Mouse (Mus musculus): ENCODE results near the gene Foxp2.
A peak's percentile ranks its signal among the peaks of the same experiment; 100 is the strongest.

The Foxp2 gene

DNA sequence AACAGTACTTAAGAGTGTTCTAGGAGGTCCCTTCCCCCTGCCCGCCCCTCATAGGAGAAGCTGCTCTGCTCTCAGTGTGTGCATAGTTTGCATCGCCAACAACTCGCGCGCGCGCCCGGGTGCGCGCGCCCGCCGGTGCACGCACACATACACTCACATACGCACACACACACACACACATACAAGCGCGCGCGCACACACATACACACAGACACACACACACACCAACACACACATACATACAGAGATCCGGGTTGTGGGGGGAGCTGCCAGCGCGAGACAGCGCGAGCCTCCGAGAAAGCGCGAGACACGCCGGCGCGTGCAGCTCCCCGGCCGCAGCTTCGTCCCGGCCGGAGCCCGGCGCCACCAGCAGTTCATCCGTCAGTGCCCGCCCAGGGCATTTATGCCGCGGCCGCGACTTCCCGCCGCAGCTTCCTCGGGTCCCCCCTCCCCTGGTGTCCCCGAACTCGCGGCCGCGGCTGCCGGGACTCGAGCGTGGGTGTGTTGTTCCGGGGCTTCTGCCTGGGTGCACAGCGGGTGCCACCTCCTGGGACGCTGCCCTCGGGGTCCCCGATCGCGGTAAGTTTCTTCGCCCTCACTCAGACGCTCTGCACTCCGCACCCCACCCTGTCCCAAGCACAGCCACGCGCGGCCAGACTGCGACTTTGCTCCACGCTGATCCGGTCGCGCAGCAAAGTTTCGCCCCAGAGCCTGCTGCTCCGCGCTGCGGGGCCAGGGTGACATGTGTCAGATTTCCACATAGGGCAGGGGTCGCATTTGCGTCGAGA is at the start of gene Foxp2:
Gene Foxp2 (plus strand): TSS at position 167 of the 788 bp plus-strand sequence.
- DNase-seq (ENCODE audit: low spot score), result peak; percentile 82

DNA sequence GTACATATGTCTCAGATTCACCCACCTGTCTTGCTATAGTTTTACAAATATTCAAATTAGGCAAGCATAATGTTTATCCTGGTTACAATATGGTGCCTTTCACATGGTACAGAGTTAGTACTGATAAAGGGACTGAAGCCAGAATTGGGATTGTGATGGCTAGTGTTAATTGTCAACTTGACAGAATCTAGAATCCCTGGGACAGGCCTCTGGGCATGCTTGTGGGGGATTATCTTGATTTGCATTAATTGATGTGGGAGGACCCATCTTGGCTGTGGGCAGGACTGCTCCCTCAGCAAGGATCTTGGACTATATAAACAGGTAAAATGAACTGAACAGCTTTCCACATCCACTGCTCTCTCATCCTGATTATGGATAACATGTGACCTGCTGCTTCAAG is 15.9 kb upstream of the Foxp2 start:
- DNase-seq (ENCODE audit: low spot score), result no peak

DNA sequence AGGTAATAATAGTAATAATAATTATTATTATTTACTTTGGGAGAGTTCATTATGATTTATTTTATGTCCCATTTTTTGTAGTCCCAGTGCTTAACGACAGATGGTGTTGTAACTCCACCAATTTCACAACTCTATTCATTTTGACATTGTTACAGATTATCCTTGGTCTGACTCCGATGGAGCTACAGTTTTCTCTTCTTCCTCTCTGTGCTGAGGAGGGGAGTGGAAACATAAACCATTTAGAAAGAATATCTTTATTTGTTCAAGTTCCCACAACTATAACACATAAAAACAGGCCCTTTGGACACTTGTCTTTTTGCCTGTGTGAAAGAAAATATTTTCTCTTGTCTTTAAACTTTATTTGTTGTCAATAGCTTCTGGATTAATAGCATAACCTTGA is 4.1 kb upstream of the Foxp2 start:
- peak; percentile 65 for DNase-seq (ENCODE audit: low spot score)

DNA sequence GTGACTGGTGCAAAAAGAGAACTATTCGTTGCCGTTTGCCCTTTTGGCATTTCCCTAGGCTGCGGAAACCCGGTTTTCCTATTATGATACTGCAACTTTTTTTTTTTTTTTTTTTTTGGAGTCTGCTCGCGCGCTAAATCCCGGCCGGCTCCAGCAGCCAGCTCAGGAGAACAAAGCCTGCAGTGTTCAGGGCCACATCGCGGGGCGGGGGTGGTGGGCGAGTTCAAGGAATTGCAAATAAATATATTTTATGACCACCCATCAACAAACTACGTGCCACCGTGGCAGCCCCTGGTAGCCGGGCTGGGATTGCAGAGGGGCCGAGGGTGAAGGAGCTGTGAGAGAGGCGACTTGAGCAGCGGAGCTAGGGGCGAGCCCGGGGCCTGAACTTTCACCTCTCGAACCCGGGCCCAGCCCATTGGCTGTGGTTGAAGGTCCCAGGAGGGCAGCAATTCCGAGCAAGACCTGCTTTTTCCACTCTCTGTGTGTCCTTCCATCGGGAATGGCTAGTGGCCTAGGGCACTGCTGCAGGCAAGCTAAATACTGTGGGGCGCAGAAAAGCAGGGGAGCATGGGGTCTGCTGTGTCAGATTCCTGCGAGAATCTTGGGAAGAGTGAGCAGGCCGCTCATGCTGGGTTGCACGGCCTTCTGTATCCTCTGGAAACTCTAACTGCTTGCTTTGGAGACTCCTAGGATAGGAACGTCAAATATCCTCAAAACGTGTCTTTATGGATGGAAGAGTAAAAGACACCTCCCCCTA is 2.9 kb upstream of the Foxp2 start:
- DNase-seq (ENCODE audit: low spot score), result peak; percentile 84

DNA sequence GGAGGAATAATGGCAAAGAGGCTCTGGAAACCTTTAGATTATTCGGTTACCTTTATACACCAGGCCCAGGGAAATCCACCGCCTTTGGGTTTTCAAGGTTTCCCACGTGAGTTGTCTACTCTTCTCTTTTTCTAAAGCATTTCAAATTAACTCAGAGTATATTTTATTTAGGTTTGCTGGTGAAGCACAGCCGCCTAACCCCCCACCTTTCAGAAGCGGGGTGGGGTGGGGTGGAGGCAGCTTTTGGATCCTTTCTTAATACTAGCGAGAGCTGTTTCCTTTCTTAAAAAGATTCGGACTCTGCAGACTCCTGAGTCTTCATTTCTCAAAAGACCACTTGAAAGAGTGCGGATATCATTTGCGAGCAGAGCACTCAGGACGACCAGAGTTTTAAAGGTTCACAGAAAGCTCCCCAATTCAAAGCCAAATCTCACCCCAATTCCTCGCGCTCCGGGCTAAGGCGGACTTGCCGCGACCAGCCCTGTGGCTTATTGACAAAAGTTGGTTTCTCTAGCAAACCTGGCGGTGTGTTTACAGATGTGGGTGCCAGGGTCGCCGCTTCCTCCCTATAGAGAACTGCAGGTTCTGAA is 2.0 kb upstream of the Foxp2 start:
- peak; percentile 62 for DNase-seq (ENCODE audit: low spot score)

DNA sequence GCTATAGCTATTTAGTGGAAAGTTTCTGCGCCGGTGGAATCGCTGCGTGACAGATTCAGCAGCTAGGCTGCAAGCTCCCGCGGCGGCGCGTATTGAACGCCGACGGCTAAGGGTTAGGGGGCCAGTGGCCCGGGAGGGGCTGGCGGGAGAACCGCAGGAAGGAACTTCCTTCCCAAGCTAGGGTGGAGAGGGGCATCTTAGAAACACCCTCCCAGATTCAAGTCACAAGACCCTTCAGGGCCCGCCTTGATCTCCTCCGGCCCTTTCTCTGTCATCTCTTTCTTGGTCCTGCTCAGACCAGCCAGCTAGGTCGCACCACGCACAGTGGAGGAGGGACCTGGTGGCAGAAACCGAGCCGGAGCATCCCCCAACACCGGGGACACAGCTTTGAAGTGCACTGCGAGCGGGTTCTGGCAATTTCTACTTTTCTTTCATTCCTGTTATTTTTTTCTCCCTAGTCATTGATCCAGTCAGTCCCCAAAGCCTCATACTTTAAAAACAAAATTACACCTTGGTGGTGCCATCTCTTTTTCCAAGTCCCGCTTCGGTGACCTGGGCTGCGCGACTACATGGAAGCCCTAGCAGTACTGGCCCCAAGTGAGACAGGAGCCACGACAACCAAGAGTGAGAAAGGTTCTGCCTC is 1.1 kb upstream of the Foxp2 start:
- peak; percentile 70 for DNase-seq (ENCODE audit: low spot score)

DNA sequence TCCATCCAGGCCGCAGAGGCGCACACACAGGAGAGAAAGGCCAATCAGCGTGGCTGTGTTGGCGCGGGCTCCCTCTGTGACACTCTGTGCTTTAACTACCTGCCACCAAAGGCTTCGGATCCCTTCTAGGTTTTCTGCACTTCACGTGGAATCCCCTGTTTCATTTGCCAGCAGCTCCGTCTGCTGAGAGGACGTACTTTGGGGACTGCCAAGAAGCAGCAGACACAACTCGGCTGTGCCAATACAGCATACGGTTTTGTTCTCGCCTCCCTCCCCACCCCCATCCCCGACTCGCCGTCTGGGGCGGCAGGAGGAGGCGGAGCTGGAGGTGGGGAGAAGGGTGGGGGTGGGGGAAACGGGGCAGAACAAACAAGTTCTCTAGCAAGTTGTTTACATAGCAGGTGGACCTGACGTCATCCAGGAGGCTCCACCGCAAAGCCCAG is 549 bp upstream of the Foxp2 start:
- peak; percentile 86 for DNase-seq (ENCODE audit: low spot score)

DNA sequence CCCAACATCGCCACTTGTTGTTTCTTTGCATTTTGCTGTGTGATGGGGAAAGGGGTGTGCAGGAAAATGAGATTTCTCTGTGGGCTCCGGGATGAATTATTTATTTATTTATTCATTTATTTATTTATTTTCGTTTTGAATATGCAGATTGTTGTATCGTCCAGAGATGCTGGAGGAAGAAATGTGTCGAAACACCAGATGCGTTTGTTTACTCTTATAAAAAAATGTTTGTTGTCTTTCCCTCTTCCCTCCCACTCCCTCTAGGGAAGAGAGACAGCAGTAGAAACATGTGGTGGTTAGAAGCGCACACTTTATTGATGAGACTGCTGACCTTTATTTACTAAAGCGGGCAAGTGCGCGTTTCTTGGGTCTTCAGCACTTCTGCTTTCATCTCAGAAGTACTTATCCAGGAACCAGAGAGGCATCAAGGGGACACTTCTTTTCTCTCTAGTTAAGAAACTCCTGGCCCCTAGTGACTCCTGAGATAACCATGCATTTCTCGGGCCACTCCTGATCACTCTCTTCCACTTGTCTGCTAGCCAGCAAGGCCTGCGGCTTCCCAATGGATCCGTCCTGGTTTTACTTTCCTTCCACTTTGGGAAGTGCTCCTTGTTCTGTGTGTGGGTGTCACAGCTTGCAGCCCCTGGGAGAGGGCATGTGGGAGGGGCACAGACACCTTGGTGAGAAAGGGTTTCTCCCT is 972 bp downstream of the Foxp2 start:
- DNase-seq (ENCODE audit: low spot score), result peak; percentile 58

DNA sequence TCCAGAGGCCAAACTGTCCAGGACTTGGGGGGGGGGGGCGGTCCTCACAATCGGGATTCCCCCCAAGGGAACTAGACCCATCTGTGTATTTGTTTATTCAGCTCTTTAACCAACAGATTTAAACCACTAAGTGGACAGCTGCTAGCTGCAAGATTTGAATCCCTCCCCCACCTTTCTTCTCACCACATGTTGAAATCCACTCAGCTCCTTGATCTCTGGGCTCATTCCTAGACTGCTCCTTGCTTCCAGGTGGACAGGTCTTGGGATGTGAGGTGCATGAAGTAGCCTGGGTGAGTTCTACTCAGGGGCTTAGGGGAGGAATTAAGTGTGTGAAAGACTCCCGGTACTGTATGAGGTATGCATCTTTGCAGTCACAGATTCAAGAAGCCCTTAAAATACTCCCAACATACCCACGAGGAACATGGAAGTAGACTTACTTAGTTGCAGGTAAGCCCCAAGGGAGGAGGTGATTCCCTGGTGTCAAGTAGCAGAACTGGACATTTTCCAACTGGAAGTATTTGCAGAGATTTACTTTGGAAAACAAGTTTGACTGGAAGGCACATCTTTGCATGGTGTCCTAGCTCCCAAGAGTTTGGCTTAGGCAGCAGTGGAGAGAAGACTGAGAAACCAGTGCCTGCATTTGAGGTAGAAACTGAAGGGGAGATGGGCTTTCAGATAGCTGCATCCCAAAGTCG is 2.3 kb downstream of the Foxp2 start:
- peak; percentile 38 for DNase-seq (ENCODE audit: low spot score)

DNA sequence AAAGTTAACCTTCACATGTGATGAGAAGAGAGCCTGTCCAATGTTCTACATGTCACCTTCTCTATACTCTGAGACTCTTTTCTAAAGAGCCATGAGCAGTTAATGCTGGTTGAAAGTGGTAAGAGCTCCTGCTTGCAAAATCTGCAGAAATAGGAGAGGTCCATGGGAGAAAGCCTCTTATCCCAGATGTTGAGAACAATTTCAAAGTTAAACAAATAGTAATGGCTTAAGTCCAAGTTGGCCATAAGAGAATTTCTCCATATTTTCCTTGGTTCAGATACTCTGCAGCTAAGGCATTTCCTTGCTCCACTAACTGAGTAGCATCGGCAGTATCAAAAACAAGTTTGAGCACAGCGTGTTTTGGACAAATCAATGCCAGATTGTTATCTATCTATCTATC is 13.9 kb downstream of the Foxp2 start:
- no peak for DNase-seq (ENCODE audit: low spot score)

DNA sequence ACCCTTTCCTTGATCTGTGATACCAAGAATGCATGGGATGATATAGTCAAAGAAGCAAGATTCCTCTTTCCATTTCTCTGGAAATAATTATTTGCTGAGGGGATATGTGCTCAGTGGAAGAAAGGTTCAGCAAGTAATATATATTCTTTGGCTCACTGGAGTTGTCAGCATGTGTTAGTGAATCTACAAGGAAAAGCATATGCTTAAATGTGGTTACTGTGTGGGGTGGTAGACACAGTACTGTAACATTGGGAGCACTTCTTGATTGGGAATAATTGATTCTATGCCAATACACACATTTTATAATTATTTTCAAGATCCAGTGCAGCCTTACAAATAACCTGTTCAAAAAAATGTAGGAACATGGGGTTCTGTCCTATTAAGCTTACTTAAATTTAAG is 21.6 kb downstream of the Foxp2 start:
- no peak for DNase-seq (ENCODE audit: low spot score)

DNA sequence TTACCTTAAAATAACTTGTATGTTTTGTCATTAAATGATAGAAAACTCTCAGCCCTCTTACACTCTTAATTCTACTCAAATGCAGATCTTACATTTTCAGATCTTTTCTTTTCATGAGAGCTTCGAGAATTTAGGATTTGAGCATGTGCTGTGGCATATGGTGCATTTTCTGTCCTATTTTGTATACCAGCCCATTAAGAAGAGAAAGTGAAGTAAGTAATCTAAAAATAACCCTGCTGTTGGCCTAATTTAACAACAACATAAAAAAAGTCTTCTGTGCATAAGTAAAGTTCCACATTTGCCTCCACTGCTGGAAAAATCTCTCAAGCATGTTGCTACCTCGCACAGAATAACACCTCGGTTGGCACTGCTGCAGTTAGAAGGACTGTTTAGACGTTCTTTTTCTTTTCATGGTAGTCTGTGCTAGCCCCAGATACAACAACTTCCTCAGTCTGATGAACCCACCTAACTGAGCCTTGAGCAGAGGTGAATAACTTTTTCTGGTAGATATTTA is 23.9 kb downstream of the Foxp2 start:
- no peak for DNase-seq (ENCODE audit: low spot score)

DNA sequence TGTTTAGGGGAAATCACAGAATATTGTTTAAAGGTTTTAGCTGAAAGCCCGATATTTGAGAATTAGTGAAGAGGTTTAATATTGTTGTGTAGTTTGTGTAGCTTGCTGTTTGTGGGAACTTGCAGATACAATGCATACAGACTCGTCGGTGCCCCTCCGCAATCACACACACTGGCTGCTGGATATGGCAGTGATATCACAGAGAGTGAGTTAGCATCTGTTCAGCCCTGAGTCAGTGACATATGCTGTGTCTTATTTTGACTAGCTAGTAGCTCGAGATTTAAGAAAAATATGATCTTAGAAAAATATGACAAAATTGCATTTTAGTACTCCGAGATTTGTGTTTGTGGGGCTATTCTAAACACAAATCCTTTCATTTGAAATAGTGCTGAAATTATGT is 49.9 kb downstream of the Foxp2 start:
- DNase-seq (ENCODE audit: low spot score), result no peak

DNA sequence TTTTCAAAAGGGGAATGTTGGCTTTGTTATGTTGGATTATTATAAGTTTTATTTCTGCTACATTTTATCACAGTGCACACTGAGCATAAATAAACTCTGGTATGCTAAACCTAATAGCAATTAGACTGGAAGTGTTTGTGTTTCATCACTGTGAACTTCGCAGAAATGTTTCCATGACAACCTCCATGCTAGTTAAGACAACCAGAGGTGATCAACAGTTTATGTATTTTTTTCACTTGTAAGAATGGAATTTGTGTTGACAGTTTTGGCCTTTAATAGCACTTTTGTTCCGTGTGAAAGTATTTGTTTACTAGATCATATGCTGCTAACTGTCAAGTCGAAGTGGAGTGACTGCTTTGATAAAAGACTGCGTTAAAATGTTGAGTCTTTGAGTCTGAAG is 51.6 kb downstream of the Foxp2 start:
- peak; percentile 19 for DNase-seq (ENCODE audit: low spot score)

DNA sequence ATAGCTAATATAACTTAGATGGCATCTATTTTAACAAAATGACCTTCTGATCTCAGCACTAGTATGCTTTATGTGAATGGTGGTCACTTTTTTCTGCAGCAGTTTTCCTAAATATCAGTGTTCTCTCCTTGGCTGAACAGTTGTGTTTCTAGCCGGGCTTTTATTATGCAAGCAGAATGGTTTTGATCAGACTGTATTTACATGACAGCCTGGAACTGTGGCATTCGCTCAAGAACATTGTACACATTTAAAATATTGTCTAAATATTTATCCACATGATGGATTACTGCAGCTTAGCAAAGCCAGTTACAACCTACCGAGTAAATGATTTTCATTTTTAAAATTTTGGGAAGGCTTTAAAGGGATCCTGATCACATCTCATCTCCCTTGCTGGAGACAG is 75.9 kb downstream of the Foxp2 start:
- DNase-seq (ENCODE audit: low spot score), result no peak

DNA sequence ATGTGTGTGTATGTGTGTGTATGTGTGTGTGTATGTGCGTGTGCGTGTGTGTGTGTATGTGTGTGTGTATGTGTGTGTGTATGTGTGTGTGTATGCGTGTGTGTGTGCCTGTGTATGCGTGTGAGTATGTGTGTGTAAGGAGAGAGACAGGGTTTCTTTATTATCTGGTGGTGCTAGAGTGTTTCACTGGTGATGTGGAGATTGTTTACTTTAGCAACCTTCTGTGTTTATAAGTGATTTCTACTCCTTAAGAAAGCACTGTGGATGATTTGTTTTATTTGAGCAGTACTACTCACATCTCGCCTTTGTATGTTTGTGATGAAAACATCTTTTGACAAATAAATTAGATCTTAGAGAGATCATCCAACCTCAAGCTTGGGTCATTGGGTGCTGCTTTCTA is 77.1 kb downstream of the Foxp2 start:
- no peak for DNase-seq (ENCODE audit: low spot score)

DNA sequence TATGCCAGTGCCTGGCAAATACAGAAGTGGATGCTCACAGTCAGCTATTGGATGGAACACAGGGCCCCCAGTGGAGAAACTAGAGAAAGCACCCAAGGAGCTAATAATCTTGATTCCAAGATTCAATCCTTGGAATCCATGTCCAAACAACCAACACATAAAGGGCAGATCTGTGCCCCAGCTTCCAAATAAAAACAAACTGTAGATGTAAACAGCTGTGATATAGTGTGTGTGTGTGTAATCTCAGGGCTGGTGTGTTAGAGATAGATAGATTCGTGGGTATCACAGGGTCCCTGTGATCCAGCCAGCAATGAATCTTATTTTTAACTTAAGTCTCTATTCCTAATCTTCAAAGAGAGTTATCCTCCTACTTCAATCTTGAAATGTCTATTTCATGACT is 107.0 kb downstream of the Foxp2 start:
- DNase-seq (ENCODE audit: low spot score), result no peak

DNA sequence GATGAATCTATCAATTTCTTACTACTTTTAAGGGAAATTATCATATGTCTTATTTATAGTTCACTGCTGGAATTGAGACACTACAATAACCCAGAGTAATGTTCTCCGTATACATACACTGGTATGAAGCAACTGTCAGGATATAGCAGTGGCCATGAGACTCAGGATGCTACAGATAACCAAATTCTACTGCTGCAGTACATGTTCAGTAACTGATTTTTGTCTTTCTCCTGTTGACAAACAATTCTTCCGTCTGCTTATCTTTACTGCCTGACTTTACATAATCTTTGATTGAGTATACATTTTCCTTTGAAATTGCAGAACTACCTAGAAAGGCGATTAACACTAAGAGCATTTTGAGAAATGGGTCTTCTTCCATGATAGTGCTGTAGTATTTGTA is 127.3 kb downstream of the Foxp2 start:
- no peak for DNase-seq (ENCODE audit: low spot score)

DNA sequence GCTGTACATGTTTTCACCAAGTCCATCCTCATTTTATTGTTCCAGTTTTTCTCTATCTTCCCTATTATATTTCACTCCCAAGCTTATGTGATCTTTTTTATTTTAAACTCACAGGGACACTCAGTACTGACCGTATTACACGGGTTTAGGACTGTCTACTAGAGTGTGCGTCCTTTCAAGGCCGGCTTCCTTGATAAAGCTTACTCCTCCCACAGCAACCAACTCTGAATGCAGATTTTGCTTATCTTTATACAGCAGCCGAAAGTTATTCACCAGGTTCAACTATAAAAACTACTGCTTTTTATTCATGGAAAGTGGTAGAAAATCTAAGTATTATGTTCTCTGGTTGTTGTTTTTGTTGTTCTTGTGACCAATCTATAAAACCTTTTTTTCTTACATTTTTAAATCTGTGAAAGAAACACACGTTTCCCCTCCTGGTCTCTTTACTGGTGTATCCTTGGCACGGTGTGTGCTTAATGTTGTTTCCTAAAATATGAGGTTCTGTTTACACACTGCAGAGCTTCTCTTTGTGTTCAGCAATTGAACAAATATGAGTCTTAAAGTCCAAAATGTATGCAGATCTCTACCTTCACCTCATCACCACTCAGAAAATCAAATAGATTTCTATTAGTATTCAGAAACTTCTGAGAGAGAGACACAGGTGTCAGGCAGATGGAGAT is 128.4 kb downstream of the Foxp2 start:
- DNase-seq (ENCODE audit: low spot score), result no peak

DNA sequence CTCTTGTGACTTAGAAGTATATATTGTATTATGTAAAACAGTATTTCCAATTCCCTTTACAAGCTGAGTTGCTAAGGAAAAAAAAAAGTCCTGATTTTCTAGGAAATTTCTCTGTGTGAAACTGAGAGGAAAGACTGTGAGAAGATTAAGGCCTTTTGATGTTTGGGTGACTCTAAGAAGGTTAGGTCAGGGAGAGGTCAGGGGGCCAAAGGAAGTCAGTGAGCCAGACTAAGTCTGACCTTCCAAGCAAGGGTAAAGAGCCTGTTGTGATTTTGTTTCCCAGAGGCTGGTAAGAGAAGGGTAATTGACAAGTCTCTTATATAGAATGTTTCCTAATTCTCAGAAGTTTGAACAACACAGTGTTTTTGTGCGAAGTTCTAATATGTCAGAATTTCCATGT is 162.1 kb downstream of the Foxp2 start:
- DNase-seq (ENCODE audit: low spot score), result peak; percentile 78

DNA sequence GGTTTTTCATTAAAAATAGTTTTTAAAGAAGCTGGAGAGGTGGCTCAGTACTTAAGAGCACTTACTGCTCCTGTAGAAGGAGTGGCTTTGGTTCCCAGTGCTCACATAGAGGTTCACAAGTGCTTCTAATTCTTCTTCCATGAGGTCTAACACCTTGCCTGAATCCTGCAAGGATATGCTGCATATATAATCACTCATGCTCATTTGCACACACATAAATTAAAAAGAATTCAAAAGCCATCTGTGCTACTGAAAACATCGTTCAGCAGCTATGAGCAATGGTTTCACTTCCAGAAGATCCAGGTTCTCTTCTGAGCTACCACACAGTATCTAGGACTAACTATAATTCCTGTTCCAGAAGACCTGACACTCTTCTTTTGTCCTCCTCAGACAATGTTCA is 200.4 kb downstream of the Foxp2 start:
- no peak for DNase-seq (ENCODE audit: low spot score)
